Mouse (Mus musculus) heart, embryonic 13.5 days (tissue): ENCODE data around the gene Vwce. TPM values are rescaled to one million over a fixed set of nuclear protein-coding genes. Genes with fewer than 3 reads are reported as not detected.

ENCODE experiments used
- ATAC-seq: fragments of 200-750 bp; cut with Nextera tagmentation; 2 replicates; pipeline ENCODE4 v1.8.0; 2017; ENCODE audit warnings: moderate TSS enrichment; ENCODE audit not compliant: insufficient number of reproducible peaks, low FRiP score, low TSS enrichment; ENCODE audit errors: extremely low read depth
- H3K27ac ChIP-seq: fragments of 300-500 bp; sonication (generic); replicated peaks from 2 replicates; pipeline ENCODE4 v1.5.1; 2015; ENCODE audit warnings: moderate library complexity, mild to moderate bottlenecking, inconsistent platforms
- H3K27me3 ChIP-seq: fragments of 300-500 bp; sonication (generic); replicated peaks from 2 replicates; pipeline ENCODE4 v1.6.1; 2015; ENCODE audit warnings: mild to moderate bottlenecking, inconsistent platforms
- H3K36me3 ChIP-seq: fragments of 300-500 bp; sonication (generic); 2 replicates; pipeline ENCODE4 v1.6.1; 2015; ENCODE audit warnings: mild to moderate bottlenecking, inconsistent platforms
- H3K4me1 ChIP-seq: fragments of 300-500 bp; sonication (generic); 2 replicates; pipeline ENCODE4 v1.6.1; 2015; ENCODE audit warnings: inconsistent platforms
- H3K4me2 ChIP-seq: fragments of 300-500 bp; sonication (generic); 2 replicates; pipeline ENCODE4 v1.6.1; 2015; ENCODE audit warnings: inconsistent platforms, mild to moderate bottlenecking, moderate library complexity
- H3K4me3 ChIP-seq: fragments of 300-500 bp; sonication (generic); 2 replicates; pipeline ENCODE4 v1.5.1; 2015; ENCODE audit warnings: moderate library complexity, mild to moderate bottlenecking, inconsistent platforms
- H3K9ac ChIP-seq: fragments of 300-500 bp; sonication (generic); 2 replicates; pipeline ENCODE4 v1.6.1; 2015; ENCODE audit warnings: inconsistent platforms, mild to moderate bottlenecking, moderate library complexity
- H3K9me3 ChIP-seq: fragments of 300-500 bp; sonication (generic); 2 replicates; pipeline ENCODE4 v1.6.1; 2016; ENCODE audit warnings: inconsistent platforms
- WGBS: fragments of 180-500 bp; shearing (Covaris S2); methylation state at CpG from one replicate; pipeline ENCODE4 v1.1.7; 2015; ENCODE audit warnings: mixed read lengths; 5-methylcytosine and 5-hydroxymethylcytosine counted together
- polyA plus RNA-seq: library from polyadenylated mRNA; unstranded; fragments of >200 nt; fragmentation: Nextera tagmentation; extraction: Ambion mirVana; gene quantifications from 2 replicates; pipeline ENCODE4 v1.2.1, GENCODE M21; 2015

Gene Vwce
- polyA plus RNA-seq, 1 experiment from 2014 or later: 0.59 TPM

DNA sequence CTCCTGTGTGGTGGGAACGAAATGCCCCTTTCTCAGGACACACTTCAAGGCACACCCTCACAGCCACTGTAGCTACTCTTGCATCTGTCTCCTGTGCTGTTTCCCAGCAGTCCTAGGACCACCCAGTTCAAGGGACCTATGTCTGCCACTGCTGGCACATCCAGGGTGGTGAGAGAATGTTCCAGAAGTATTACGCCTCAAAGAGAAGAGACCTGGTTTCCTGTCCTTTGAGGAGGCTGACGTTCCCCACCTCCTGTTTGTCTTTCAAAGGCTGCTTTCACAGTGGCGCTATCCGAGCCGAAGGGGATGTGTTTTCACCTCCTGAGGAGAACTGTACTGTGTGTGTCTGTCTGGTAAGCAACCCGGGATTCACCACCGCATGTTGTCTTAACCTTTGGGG is 14.1 kb downstream of the Vwce start:
- ATAC-seq: no peak
- Histone ChIP-seq H3K36me3 (no peaks in the 10 kb centered on the region), H3K9ac (no peak overlapping the region), H3K27me3 (peaks cover 22% of the 10 kb centered on the region; the same call in 1 of the 2 replicates), H3K4me2 (no peak overlapping the region), H3K9me3 (no peaks in the 10 kb centered on the region), H3K4me3 (no peak overlapping the region), H3K27ac (no peak overlapping the region), H3K4me1 (no peaks in the 10 kb centered on the region)
- WGBS: 69% methylated on average over 8 of the region's 8 CpGs

DNA sequence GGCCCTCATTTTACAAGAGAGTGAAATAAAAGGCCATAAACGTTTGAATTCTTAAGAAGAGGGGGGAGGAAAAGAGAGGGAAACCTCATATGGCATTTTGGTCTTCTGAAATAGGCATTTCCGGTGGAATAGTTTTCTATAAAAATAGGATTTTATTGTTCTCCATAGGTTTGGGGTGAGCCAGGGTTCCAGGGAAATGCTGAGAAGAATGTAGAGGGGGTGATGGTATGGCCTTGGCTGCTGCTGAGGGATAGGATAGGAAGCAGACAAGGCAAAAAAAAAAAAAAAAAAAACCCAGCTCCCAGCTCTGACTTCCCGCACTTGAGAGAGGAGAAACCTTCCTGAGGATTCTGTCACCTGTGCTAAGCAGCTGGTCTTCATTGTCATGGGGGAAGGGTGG is 22.0 kb downstream of the Vwce start:
- 52% methylated on average over 3 of the region's 3 CpGs for WGBS
- H3K27me3 ChIP-seq: no peaks in the 10 kb centered on the region
- H3K4me2 ChIP-seq: no peak overlapping the region
- no peak overlapping the region for H3K4me3 ChIP-seq
- no peak for ATAC-seq
- H3K9me3 ChIP-seq: no peaks in the 10 kb centered on the region
- H3K9ac ChIP-seq: no peak overlapping the region
- H3K27ac ChIP-seq: no peak overlapping the region
- H3K4me1 ChIP-seq: peaks cover 10% of the 10 kb centered on the region
- no peaks in the 10 kb centered on the region for H3K36me3 ChIP-seq

DNA sequence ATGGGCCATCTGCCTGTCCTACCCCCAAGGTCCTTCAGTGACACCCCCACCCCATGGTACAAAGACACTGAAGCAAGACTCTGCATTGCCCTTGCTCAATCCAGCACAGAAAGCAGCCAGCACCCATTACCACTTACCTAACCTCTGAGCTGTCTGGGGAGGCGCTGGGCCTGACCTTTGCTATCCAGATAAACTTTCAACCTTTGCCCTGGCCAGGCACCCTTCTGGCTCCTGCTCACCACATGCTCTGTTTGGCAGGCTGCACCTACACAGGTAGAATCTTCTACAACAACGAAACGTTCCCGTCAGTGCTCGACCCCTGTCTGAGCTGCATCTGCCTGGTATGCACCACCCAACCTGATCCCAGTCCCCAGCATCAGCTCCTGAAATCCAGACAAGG is 23.7 kb downstream of the Vwce start:
- H3K9me3 ChIP-seq: no peaks in the 10 kb centered on the region
- no peak for ATAC-seq
- H3K4me1 ChIP-seq: peaks cover 10% of the 10 kb centered on the region
- no peaks in the 10 kb centered on the region for H3K36me3 ChIP-seq
- no peak overlapping the region for H3K9ac ChIP-seq
- no peak overlapping the region for H3K27ac ChIP-seq
- H3K4me3 ChIP-seq: no peak overlapping the region
- no peak overlapping the region for H3K4me2 ChIP-seq
- no peaks in the 10 kb centered on the region for H3K27me3 ChIP-seq
- 63% methylated on average over 5 of the region's 5 CpGs for WGBS

DNA sequence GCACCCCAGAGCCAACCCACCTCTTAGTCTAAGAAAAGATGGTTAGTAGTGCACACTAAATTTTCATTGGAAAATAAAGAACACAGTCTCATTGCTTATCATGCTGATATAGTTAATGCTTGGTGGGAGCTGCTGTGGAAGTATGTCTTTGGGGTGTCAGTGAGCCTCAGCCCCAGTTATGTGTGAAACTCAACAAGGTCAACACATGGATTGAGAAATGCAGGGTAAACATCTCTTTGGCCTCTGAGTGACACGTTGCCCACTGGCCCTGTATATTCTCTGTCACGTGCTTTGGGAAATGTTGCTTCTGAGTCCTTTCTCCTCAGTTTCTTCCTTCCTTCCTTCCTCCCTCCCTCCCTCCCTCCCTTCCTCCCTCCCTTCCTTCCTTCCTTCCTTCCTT is 24.4 kb downstream of the Vwce start:
- Histone ChIP-seq H3K9me3 (no peaks in the 10 kb centered on the region), H3K36me3 (no peaks in the 10 kb centered on the region), H3K27ac (no peak overlapping the region), H3K4me3 (no peak overlapping the region), H3K4me2 (no peak overlapping the region), H3K9ac (no peak overlapping the region), H3K27me3 (no peaks in the 10 kb centered on the region), H3K4me1 (peaks cover 10% of the 10 kb centered on the region)
- WGBS: 71% methylated on average over 2 of the region's 2 CpGs
- no peak for ATAC-seq

DNA sequence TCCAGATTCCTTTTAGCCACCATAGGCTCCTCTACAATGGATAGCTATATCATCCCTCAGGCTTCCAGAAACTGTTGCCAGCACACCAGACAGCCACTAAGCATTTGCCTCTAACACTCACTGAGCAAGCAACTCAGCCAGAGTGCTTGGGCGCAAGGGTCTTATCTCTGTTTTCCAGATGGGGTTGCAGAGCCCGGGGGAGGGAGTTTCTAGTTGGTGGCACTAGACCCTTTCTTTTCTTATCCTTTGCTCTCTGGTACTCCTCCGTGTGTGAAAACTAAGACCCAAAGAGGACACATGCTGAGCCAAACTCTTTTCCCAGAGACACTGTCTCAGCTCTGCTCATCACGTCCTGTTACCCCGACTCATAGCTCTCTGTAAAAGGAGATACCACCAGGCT is 27.4 kb downstream of the Vwce start:
- peak; percentile 35; the same call in 1 of the 2 replicates for ATAC-seq
- no peaks in the 10 kb centered on the region; the same call in 1 of the 2 replicates for H3K27me3 ChIP-seq
- H3K4me1 ChIP-seq: peaks cover 7% of the 10 kb centered on the region
- no peak overlapping the region for H3K9ac ChIP-seq
- no peaks in the 10 kb centered on the region for H3K9me3 ChIP-seq
- no peak overlapping the region for H3K4me3 ChIP-seq
- H3K36me3 ChIP-seq: no peaks in the 10 kb centered on the region
- H3K27ac ChIP-seq: peak overlapping the region; percentile 33; the same call in 1 of the 2 replicates
- 37% methylated on average over 5 of the region's 5 CpGs for WGBS
- no peak overlapping the region; the same call in 1 of the 2 replicates for H3K4me2 ChIP-seq

DNA sequence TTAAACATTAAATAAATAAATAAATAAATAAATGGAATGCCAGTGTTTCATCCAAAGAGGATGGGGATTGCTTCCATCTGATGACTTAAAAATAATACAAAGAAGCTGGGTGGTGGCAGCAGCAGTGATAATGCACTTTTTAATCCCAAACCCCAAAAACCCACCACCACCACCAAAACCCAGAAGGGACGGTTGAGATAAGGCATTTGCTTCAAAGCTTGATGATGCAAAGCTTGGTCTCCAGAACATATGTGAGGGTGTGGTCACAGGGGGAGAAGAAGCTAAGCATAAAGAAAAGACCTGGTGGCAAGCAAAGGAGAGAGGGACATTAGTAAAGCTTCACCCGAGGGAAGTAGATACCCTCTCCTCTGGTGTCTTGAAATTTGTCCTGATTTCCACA is 27.9 kb downstream of the Vwce start:
- H3K4me2 ChIP-seq: no peak overlapping the region; the same call in 1 of the 2 replicates
- ATAC-seq: no peak
- H3K4me3 ChIP-seq: no peak overlapping the region
- peak overlapping the region; percentile 33; the same call in 1 of the 2 replicates for H3K27ac ChIP-seq
- WGBS: 67% methylated on average over 2 of the region's 2 CpGs
- no peak overlapping the region for H3K9ac ChIP-seq
- H3K9me3 ChIP-seq: no peaks in the 10 kb centered on the region
- no peaks in the 10 kb centered on the region; the same call in 1 of the 2 replicates for H3K27me3 ChIP-seq
- H3K4me1 ChIP-seq: peaks cover 2% of the 10 kb centered on the region
- no peaks in the 10 kb centered on the region for H3K36me3 ChIP-seq

DNA sequence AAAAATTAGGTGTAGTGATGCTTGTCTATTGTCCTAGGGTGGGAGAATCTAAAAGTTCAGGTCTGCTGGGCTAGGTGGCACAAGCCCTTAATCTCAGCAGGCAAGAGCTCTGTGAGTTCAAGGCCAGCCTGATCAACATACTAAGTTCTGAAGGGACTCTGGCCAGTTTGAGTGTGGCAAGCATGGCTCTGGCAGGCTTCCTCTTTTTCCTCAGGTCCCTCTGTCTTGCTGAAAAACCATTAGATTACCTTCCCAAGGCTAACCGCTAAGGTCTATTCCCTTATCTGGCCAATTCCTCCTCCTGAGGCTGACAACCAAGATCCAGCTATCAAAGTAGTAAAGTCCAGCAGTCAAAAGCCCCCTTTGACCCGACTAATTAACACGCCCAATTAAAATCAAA is 28.7 kb downstream of the Vwce start:
- no peak overlapping the region for H3K9ac ChIP-seq
- H3K4me1 ChIP-seq: no peaks in the 10 kb centered on the region
- no peak overlapping the region for H3K4me3 ChIP-seq
- H3K9me3 ChIP-seq: no peaks in the 10 kb centered on the region
- no peak overlapping the region for H3K4me2 ChIP-seq
- no peaks in the 10 kb centered on the region; the same call in 1 of the 2 replicates for H3K27me3 ChIP-seq
- H3K27ac ChIP-seq: peak overlapping the region; percentile 24; the same call in 1 of the 2 replicates
- ATAC-seq: no peak
- H3K36me3 ChIP-seq: no peaks in the 10 kb centered on the region
- WGBS: 57% methylated on average over 3 of the region's 3 CpGs

DNA sequence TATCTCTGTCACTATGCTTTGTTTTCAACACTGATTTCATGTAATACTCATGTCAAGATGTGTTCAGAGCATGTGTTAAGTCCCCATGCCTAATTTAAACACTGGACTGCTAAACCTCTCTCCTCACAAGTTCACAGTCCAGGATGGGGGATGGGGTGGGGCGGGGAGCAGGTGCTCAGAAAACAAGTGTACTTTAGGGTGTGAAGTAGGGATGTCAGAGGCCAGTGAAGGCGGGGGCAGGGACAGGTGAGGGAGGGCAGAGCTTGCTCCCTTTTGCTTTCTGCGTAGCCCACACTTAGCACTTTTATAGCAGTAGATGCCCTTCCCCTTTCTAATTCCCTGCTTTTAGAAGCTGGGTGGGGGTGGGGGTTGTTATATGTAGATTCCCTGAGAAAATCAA is 31.1 kb downstream of the Vwce start:
- no peaks in the 10 kb centered on the region for H3K4me1 ChIP-seq
- H3K4me3 ChIP-seq: no peak overlapping the region
- no peaks in the 10 kb centered on the region; the same call in 1 of the 2 replicates for H3K27me3 ChIP-seq
- H3K4me2 ChIP-seq: no peak overlapping the region
- no peak overlapping the region for H3K27ac ChIP-seq
- 64% methylated on average over 3 of the region's 3 CpGs for WGBS
- no peak overlapping the region for H3K9ac ChIP-seq
- H3K9me3 ChIP-seq: no peaks in the 10 kb centered on the region
- ATAC-seq: no peak
- H3K36me3 ChIP-seq: no peaks in the 10 kb centered on the region

DNA sequence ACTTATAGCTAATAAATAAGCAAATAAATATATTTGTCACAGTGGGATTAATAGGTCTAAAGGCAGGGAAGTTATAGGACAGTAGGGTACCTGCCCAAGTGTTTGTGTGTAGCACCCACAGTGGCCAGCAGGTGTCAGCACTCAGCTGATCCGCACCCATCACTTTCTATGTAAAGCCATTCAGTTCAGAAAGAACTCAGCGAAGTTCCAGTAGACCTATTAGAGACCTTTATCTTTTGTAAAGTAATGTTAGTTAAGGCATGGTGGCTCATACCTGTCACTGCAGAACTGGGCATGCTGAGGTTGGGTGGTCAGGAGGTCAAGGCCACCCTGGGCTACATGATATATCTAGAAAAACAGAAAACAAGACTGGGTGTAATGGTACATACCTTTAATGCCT is 31.5 kb downstream of the Vwce start:
- Histone ChIP-seq H3K36me3 (no peaks in the 10 kb centered on the region), H3K4me1 (no peaks in the 10 kb centered on the region), H3K27ac (no peak overlapping the region), H3K4me3 (no peak overlapping the region), H3K9me3 (no peaks in the 10 kb centered on the region), H3K9ac (no peak overlapping the region), H3K27me3 (peaks cover 1% of the 10 kb centered on the region; the same call in 1 of the 2 replicates), H3K4me2 (no peak overlapping the region)
- 10% methylated on average over 2 of the region's 2 CpGs for WGBS
- no peak for ATAC-seq

DNA sequence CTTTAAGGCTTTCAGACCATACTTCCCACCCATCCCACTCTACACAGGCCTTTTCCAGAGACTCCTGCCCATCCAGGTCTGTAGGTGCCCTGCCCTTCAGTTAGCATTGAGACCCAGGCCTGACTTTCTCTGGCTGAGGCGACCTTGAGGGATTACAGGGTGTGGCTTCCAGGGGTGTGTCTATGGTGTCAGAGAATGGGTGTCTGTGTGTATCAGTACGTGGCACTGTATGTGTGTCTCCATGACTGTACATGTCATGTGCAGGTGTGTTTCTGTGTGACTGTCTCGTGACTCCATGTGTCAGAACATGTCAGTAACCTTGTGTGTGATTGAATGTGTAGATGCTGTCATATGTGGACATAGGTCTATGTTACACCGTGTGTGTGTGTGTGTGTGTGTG is 37.3 kb downstream of the Vwce start:
- H3K9ac ChIP-seq: no peak overlapping the region
- H3K27me3 ChIP-seq: peaks cover 7% of the 10 kb centered on the region; the same call in 1 of the 2 replicates
- no peak for ATAC-seq
- no peaks in the 10 kb centered on the region for H3K4me1 ChIP-seq
- no peak overlapping the region for H3K4me2 ChIP-seq
- WGBS: 76% methylated on average over 4 of the region's 4 CpGs
- H3K27ac ChIP-seq: no peak overlapping the region
- no peaks in the 10 kb centered on the region for H3K9me3 ChIP-seq
- no peaks in the 10 kb centered on the region for H3K36me3 ChIP-seq
- no peak overlapping the region for H3K4me3 ChIP-seq

DNA sequence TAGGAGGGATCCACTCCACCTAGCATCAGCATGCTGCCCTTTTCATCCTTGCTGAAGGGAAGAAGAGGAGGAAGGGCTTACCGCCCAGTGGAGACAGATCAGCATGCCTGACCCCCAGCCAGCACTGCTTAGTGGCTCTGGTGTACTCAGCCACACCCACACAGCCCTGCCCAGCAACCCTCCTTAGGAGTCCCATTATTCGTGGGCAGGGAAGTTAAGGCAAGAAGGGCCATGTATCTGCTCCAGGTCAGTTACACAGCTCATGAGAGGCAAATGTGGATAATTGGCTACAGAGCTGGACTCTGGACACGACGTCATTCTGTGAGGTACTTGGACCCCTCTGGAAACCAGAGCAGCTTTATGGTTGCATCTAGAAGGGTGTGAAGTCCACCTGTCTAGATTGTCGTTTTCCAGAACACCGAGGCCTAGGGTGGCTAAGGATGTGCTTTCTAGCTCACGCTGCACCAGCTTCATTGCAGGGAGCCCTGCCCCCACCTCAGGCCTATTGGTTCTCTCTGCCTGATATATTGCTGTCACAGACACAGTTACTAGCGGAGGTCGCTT is 37.9 kb downstream of the Vwce start:
- H3K36me3 ChIP-seq: no peaks in the 10 kb centered on the region
- no peak for ATAC-seq
- H3K27me3 ChIP-seq: peaks cover 7% of the 10 kb centered on the region; the same call in 1 of the 2 replicates
- no peak overlapping the region for H3K27ac ChIP-seq
- no peak overlapping the region for H3K9ac ChIP-seq
- H3K4me3 ChIP-seq: no peak overlapping the region
- H3K4me2 ChIP-seq: no peak overlapping the region
- WGBS: 70% methylated on average over 9 of the region's 9 CpGs
- H3K9me3 ChIP-seq: no peaks in the 10 kb centered on the region
- no peaks in the 10 kb centered on the region for H3K4me1 ChIP-seq

DNA sequence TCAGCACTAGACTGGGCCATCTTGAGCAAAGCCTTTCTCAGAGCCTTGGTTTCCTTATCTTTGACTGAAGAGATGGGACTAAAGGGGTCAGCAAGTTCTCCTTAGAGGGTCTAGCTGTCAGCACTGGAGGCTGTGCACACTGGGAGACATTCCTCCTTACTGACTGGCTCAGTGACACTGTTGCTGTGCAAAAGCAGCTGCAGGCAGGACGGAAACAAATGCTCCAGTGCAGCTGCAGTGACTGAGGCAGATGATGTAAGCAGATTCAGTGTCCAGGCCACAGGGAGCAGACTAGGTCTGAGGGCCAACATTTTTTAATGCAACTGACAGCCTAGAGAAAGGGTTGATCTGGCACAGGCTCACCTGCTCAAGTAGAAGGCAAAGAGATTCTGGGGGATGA is 39.3 kb downstream of the Vwce start:
- H3K4me3 ChIP-seq: no peak overlapping the region
- ATAC-seq: no peak
- WGBS: 31% methylated on average over 1 of the region's 1 CpGs

More for the DNA sequence above, 39.3 kb downstream of the Vwce start:
- H3K27me3 ChIP-seq: peaks cover 7% of the 10 kb centered on the region; the same call in 1 of the 2 replicates
- H3K36me3 ChIP-seq: no peaks in the 10 kb centered on the region
- no peak overlapping the region for H3K4me2 ChIP-seq
- no peak overlapping the region for H3K9ac ChIP-seq
- H3K27ac ChIP-seq: no peak overlapping the region
- H3K4me1 ChIP-seq: no peaks in the 10 kb centered on the region; the same call in 1 of the 2 replicates
- H3K9me3 ChIP-seq: no peaks in the 10 kb centered on the region
